Mouse (Mus musculus) liver, embryonic 14.5 days (tissue): ENCODE measurements around the gene Tbc1d17.
"Not testable (repeated sequence)": the region's sequence is repeated elsewhere in the genome, so short reads cannot be mapped to it uniquely, and the experiment has no call there.

Experiments used
- CTCF ChIP-seq: IDR thresholded peaks from 2 replicates; pipeline ENCODE4 v1.5.1; 2016; ENCODE audit warnings: antibody characterized with exemption, low read depth, control low read depth
- EP300 ChIP-seq: IDR thresholded peaks from 2 replicates; pipeline ENCODE4 v1.6.1; 2016; ENCODE audit warnings: antibody characterized with exemption, low read depth

DNA sequence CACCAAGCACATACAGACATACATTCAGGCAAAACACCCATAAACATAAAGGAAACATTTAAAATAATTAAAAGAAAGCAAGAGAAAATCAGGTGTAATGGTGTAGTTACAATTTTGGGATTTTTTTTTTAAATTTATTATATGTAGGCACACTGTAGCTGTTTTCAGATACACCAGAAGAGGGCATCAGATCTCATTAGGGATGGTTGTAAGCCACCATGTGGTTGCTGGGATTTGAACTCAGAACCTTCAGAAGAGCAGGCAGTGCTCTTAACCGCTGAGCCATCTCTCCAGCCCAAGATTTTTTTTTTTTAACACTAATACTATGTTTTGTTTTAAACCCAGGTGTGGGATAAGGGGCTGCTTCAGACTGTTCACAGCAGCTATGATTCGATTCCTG is 22.9 kb upstream of the Tbc1d17 start:
- not testable (repeated sequence) for TF ChIP-seq CTCF, EP300
